Mouse (Mus musculus) Muller cell, postnatal 12 days (primary cell): Measurements from ENCODE around the gene Fam228b.
"Not testable (repeated sequence)": the region's sequence is repeated elsewhere in the genome, so short reads cannot be mapped to it uniquely, and the experiment has no call there.

Experiments
- DNase-seq: peaks from one replicate; pipeline ENCODE4 v3.0.0-alpha.2; 2015; ENCODE audit errors: inconsistent ontology term

Gene Fam228b

GRCm38 (mm10) chr12:4742183-4742582 lies 26.9 kb downstream of the Fam228b start:
- no peak for DNase-seq

GRCm38 (mm10) chr12:4740823-4741222 lies 28.2 kb downstream of the Fam228b start:
- DNase-seq = peak; percentile 2

GRCm38 (mm10) chr12:4738031-4738576 lies 31.0 kb downstream of the Fam228b start, which contains the start of gene Fam228a:
Gene Fam228a (minus strand): TSS chr12:4738430.
- no peak for DNase-seq

- no peak for DNase-seq
Measured at GRCm38 (mm10) chr12:4732332-4732731, 36.7 kb downstream of the Fam228b start.

- no peak for DNase-seq
Measured at GRCm38 (mm10) chr12:4731629-4732028, 37.4 kb downstream of the Fam228b start.

GRCm38 (mm10) chr12:4729165-4729564 lies 39.9 kb downstream of the Fam228b start:
- no peak for DNase-seq

GRCm38 (mm10) chr12:4719762-4720754 lies 49.0 kb downstream of the Fam228b start:
- no peak for DNase-seq

- no peak for DNase-seq
Measured at GRCm38 (mm10) chr12:4719066-4719761, 49.9 kb downstream of the Fam228b start.

- peak; percentile 8 for DNase-seq
Measured at GRCm38 (mm10) chr12:4717417-4717816, 51.6 kb downstream of the Fam228b start.

GRCm38 (mm10) chr12:4715606-4716005 lies 53.5 kb downstream of the Fam228b start:
- DNase-seq = no peak

- DNase-seq = no peak
Measured at GRCm38 (mm10) chr12:4713361-4713760, 55.7 kb downstream of the Fam228b start.

- DNase-seq = no peak
Measured at GRCm38 (mm10) chr12:4709926-4710325, 59.1 kb downstream of the Fam228b start.

GRCm38 (mm10) chr12:4708881-4709604 lies 60.0 kb downstream of the Fam228b start:
- no peak for DNase-seq

- no peak for DNase-seq
Measured at GRCm38 (mm10) chr12:4708296-4708695, 60.8 kb downstream of the Fam228b start.

- no peak for DNase-seq
Measured at GRCm38 (mm10) chr12:4707488-4708017, 61.5 kb downstream of the Fam228b start.

GRCm38 (mm10) chr12:4706901-4707300 lies 62.2 kb downstream of the Fam228b start:
- DNase-seq = no peak

GRCm38 (mm10) chr12:4706175-4706574 lies 62.9 kb downstream of the Fam228b start:
- DNase-seq = no peak

GRCm38 (mm10) chr12:4705626-4706025 lies 63.4 kb downstream of the Fam228b start:
- not testable (repeated sequence) for DNase-seq

- DNase-seq = no peak
Measured at GRCm38 (mm10) chr12:4694534-4694933, 74.5 kb downstream of the Fam228b start.

- no peak for DNase-seq
Measured at GRCm38 (mm10) chr12:4691193-4691592, 77.9 kb downstream of the Fam228b start.
